Mouse (Mus musculus): ENCODE measurements around the gene Dync1i2. TPM values are rescaled to one million over a fixed set of nuclear protein-coding genes. Genes with fewer than 3 reads are reported as not detected.

The Dync1i2 gene
- total and polyA plus RNA-seq, 2 experiments from 2014 or later = 108 to 164 TPM

- TF ChIP-seq CTCF (IDR thresholded peaks at IDR 0.05; ENCODE audit: low read depth) = no peak
- Histone ChIP-seq H3K9me3 (ENCODE audit: low read length) (no peaks in the 10 kb centered on the region), H3K36me3 (ENCODE audit: insufficient read depth, low read length) (no peaks in the 10 kb centered on the region), H3K4me2 (ENCODE audit: low read depth, low read length) (no peak overlapping the region), H3K4me3 (ENCODE audit: low read length) (no peak overlapping the region), H3K4me1 (ENCODE audit: insufficient read depth, low read length) (no peaks in the 10 kb centered on the region), H3K27me3 (ENCODE audit: insufficient read depth, low read length) (no peaks in the 10 kb centered on the region), H3K27ac (no peak overlapping the region), H3K9ac (replicated peaks; ENCODE audit: low read length) (no peak overlapping the region)
- no peak for ATAC-seq
- WGBS = 57% methylated on average over 9 of the region's 9 CpGs
- DNase-seq (ENCODE audit: low spot score) = no peak
Measured at GRCm38 (mm10) chr2:71176329-71177249, 34.9 kb upstream of the Dync1i2 start.

- no peak for DNase-seq (ENCODE audit: low spot score)
- Histone ChIP-seq H3K36me3 (ENCODE audit: insufficient read depth, low read length) (no peaks in the 10 kb centered on the region), H3K4me2 (ENCODE audit: low read depth, low read length) (no peak overlapping the region), H3K27ac (no peak overlapping the region), H3K27me3 (ENCODE audit: insufficient read depth, low read length) (no peaks in the 10 kb centered on the region), H3K9me3 (ENCODE audit: low read length) (no peaks in the 10 kb centered on the region), H3K4me3 (ENCODE audit: low read length) (no peak overlapping the region), H3K9ac (replicated peaks; ENCODE audit: low read length) (no peak overlapping the region), H3K4me1 (ENCODE audit: insufficient read depth, low read length) (no peaks in the 10 kb centered on the region)
- no peak for TF ChIP-seq CTCF (IDR thresholded peaks at IDR 0.05; ENCODE audit: low read depth)
- no peak for ATAC-seq
- 74% methylated on average over 1 of the region's 1 CpGs for WGBS
Measured at GRCm38 (mm10) chr2:71177250-71177615, 34.3 kb upstream of the Dync1i2 start.

GRCm38 (mm10) chr2:71177760-71178159 is 33.7 kb upstream of the Dync1i2 start:
- TF ChIP-seq CTCF (IDR thresholded peaks at IDR 0.05; ENCODE audit: low read depth) = no peak
- WGBS = 100% methylated on average over 1 of the region's 1 CpGs
- H3K9ac ChIP-seq (replicated peaks; ENCODE audit: low read length) = no peak overlapping the region
- no peaks in the 10 kb centered on the region for H3K27me3 ChIP-seq (ENCODE audit: insufficient read depth, low read length)
- no peaks in the 10 kb centered on the region for H3K4me1 ChIP-seq (ENCODE audit: insufficient read depth, low read length)
- H3K36me3 ChIP-seq (ENCODE audit: insufficient read depth, low read length) = no peaks in the 10 kb centered on the region
- DNase-seq (ENCODE audit: low spot score) (no peak), ATAC-seq (no peak)
- no peak overlapping the region for H3K27ac ChIP-seq
- H3K4me2 ChIP-seq (ENCODE audit: low read depth, low read length) = no peak overlapping the region
- H3K9me3 ChIP-seq (ENCODE audit: low read length) = no peaks in the 10 kb centered on the region
- H3K4me3 ChIP-seq (ENCODE audit: low read length) = no peak overlapping the region

- H3K27ac ChIP-seq = no peak overlapping the region
- no peaks in the 10 kb centered on the region for H3K27me3 ChIP-seq (ENCODE audit: insufficient read depth, low read length)
- no peak overlapping the region for H3K9ac ChIP-seq (replicated peaks; ENCODE audit: low read length)
- H3K4me1 ChIP-seq (ENCODE audit: insufficient read depth, low read length) = no peaks in the 10 kb centered on the region
- TF ChIP-seq CTCF (IDR thresholded peaks at IDR 0.05; ENCODE audit: low read depth) = no peak
- DNase-seq (ENCODE audit: low spot score) = no peak
- no peak overlapping the region for H3K4me3 ChIP-seq (ENCODE audit: low read length)
- 91% methylated on average over 10 of the region's 10 CpGs for WGBS
- no peak for ATAC-seq
- no peak overlapping the region for H3K4me2 ChIP-seq (ENCODE audit: low read depth, low read length)
- H3K9me3 ChIP-seq (ENCODE audit: low read length) = no peaks in the 10 kb centered on the region
- H3K36me3 ChIP-seq (ENCODE audit: insufficient read depth, low read length) = no peaks in the 10 kb centered on the region
Measured at GRCm38 (mm10) chr2:71179716-71180115, 31.8 kb upstream of the Dync1i2 start.

- Histone ChIP-seq H3K27me3 (ENCODE audit: insufficient read depth, low read length) (no peaks in the 10 kb centered on the region), H3K9me3 (ENCODE audit: low read length) (no peaks in the 10 kb centered on the region), H3K4me2 (ENCODE audit: low read depth, low read length) (no peak overlapping the region), H3K36me3 (ENCODE audit: insufficient read depth, low read length) (no peaks in the 10 kb centered on the region), H3K27ac (no peak overlapping the region), H3K4me3 (ENCODE audit: low read length) (no peak overlapping the region), H3K9ac (replicated peaks; ENCODE audit: low read length) (no peak overlapping the region), H3K4me1 (ENCODE audit: insufficient read depth, low read length) (no peaks in the 10 kb centered on the region)
- WGBS = 63% methylated on average over 8 of the region's 8 CpGs
- no peak for TF ChIP-seq CTCF (IDR thresholded peaks at IDR 0.05; ENCODE audit: low read depth)
- ATAC-seq = no peak
- no peak for DNase-seq (ENCODE audit: low spot score)
Measured at GRCm38 (mm10) chr2:71180566-71181217, 30.8 kb upstream of the Dync1i2 start.

- Histone ChIP-seq H3K36me3 (ENCODE audit: insufficient read depth, low read length) (no peaks in the 10 kb centered on the region), H3K27ac (no peak overlapping the region), H3K9me3 (ENCODE audit: low read length) (no peaks in the 10 kb centered on the region), H3K4me2 (ENCODE audit: low read depth, low read length) (no peak overlapping the region), H3K9ac (replicated peaks; ENCODE audit: low read length) (no peak overlapping the region), H3K27me3 (ENCODE audit: insufficient read depth, low read length) (no peaks in the 10 kb centered on the region), H3K4me3 (ENCODE audit: low read length) (no peak overlapping the region), H3K4me1 (ENCODE audit: insufficient read depth, low read length) (peaks cover 10% of the 10 kb centered on the region; the same call in 1 of the 2 replicates)
- ATAC-seq (no peak), DNase-seq (ENCODE audit: low spot score) (no peak)
- WGBS = 65% methylated on average over 3 of the region's 3 CpGs
- TF ChIP-seq CTCF (IDR thresholded peaks at IDR 0.05; ENCODE audit: low read depth) = no peak
Measured at GRCm38 (mm10) chr2:71187950-71188349, 23.6 kb upstream of the Dync1i2 start.

- WGBS = 57% methylated on average over 2 of the region's 2 CpGs
- no peaks in the 10 kb centered on the region for H3K9me3 ChIP-seq (ENCODE audit: low read length)
- H3K9ac ChIP-seq (replicated peaks; ENCODE audit: low read length) = no peak overlapping the region
- H3K36me3 ChIP-seq (ENCODE audit: insufficient read depth, low read length) = no peaks in the 10 kb centered on the region
- H3K4me1 ChIP-seq (ENCODE audit: insufficient read depth, low read length) = peaks cover 10% of the 10 kb centered on the region; the same call in 1 of the 2 replicates
- H3K4me2 ChIP-seq (ENCODE audit: low read depth, low read length) = no peak overlapping the region
- no peak overlapping the region for H3K4me3 ChIP-seq (ENCODE audit: low read length)
- no peaks in the 10 kb centered on the region for H3K27me3 ChIP-seq (ENCODE audit: insufficient read depth, low read length)
- no peak for DNase-seq (ENCODE audit: low spot score)
- no peak for ATAC-seq
- H3K27ac ChIP-seq = no peak overlapping the region
- TF ChIP-seq CTCF (IDR thresholded peaks at IDR 0.05; ENCODE audit: low read depth) = no peak
Measured at GRCm38 (mm10) chr2:71188861-71189260, 22.6 kb upstream of the Dync1i2 start.

Measured in hindbrain, postnatal 0 days (tissue).